Mouse (Mus musculus) bone marrow, adult 2 months (tissue): Measurements from ENCODE around the gene Carnmt1.
"Not testable (repeated sequence)": the region's sequence is repeated elsewhere in the genome, so short reads cannot be mapped to it uniquely, and the experiment has no call there.

Experiments
- CTCF ChIP-seq: fragments of 200-500 bp; IDR thresholded peaks from 2 replicates; pipeline ENCODE4 v1.5.1; 2011; ENCODE audit warnings: low read length, control low read depth; ENCODE audit not compliant: control insufficient read depth, insufficient read depth
- POLR2A ChIP-seq: fragments of 200-500 bp; IDR thresholded peaks from 2 replicates; pipeline ENCODE4 v1.6.1; 2011; ENCODE audit warnings: low read depth, mild to moderate bottlenecking, control low read depth, low read length, borderline replicate concordance; ENCODE audit not compliant: control insufficient read depth

GRCm38 (mm10) chr19:18713357-18713756 lies 42.8 kb downstream of the Carnmt1 start:
- TF ChIP-seq POLR2A, CTCF: not testable (repeated sequence)
